Mouse (Mus musculus): ENCODE results near the gene Tac2. TPM values are rescaled to one million over a fixed set of nuclear protein-coding genes. Genes with fewer than 3 reads are reported as not detected.

Gene Tac2
- total and polyA plus RNA-seq, 2 experiments from 2014 or later, result 0.27 to 4.5 TPM

DNA sequence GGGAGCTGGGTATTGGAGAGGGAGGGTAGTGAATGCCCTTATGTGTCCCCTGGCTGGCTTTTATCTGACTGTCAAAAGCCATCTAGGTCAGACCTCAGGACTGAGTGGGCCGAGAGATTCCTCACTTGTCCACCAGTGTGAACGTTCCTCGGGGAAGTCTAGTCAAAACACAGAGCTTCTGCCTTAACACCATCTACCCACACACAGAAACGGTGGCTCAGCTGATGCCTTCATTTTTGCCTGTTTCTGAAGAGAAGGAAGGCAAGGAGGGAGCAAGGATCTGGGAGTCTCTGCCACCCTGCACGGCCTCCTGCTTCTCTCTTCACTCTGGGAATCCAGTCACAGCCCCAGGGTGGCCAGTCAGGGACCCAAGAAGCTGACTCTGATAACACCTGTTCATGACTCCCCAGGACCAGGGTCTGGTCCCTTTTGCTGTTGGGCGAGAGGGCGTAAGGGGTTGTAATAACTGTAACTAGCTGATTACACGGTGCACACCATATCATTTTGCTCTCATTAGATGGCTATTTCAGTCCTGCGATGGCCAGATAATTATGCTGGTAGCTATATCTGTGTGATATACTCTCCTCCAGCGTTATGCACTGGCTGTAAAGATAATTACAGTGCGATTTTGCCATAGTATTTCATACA is 6.1 kb downstream of the Tac2 start:
- 44% methylated on average over 11 of the region's 11 CpGs for WGBS
- DNase-seq (ENCODE audit: low spot score) (no peak), ATAC-seq (ENCODE audit: low FRiP score) (no peak)
- Histone ChIP-seq H3K4me3 (ENCODE audit: low read depth, low read length) (no peak overlapping the region), H3K4me1 (ENCODE audit: insufficient read depth, low read length) (no peaks in the 10 kb centered on the region), H3K9me3 (ENCODE audit: low read length) (no peaks in the 10 kb centered on the region), H3K27me3 (ENCODE audit: insufficient read depth, low read length) (peaks cover 8% of the 10 kb centered on the region; the same call in 1 of the 2 replicates), H3K4me2 (ENCODE audit: low read depth, low read length, poor library complexity, severe bottlenecking) (no peak overlapping the region), H3K9ac (replicated peaks; ENCODE audit: low read length, poor library complexity, severe bottlenecking) (no peak overlapping the region), H3K36me3 (ENCODE audit: insufficient read depth, low read length) (no peaks in the 10 kb centered on the region), H3K27ac (ENCODE audit: low read depth, low read length) (no peak overlapping the region)
- TF ChIP-seq CTCF (IDR thresholded peaks at IDR 0.05), result no peak

DNA sequence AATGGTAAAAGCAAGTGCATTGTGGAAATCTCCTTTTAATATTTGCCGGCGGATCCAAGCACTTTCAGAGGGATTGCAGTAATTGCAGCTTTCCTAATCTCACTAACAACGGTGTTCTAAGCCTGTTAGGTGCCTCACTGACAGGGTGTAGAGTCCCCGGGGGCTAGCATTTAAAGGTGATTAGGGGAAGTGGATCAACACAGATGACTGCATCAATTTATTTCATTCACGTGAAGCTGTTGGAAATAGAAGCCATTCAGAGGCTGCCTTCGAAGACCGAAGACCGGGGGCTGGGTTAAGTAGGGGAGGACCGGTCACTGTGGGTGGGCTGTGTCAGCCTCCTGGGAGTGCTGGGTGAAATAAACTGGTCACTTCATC is 6.6 kb downstream of the Tac2 start:
- no peak overlapping the region for H3K9ac ChIP-seq (replicated peaks; ENCODE audit: low read length, poor library complexity, severe bottlenecking)
- H3K4me3 ChIP-seq (ENCODE audit: low read depth, low read length), result no peak overlapping the region
- ATAC-seq (ENCODE audit: low FRiP score) (no peak), DNase-seq (ENCODE audit: low spot score) (peak; percentile 31)
- no peak overlapping the region for H3K4me2 ChIP-seq (ENCODE audit: low read depth, low read length, poor library complexity, severe bottlenecking)
- H3K27ac ChIP-seq (ENCODE audit: low read depth, low read length), result no peak overlapping the region
- H3K4me1 ChIP-seq (ENCODE audit: insufficient read depth, low read length), result no peaks in the 10 kb centered on the region
- 11% methylated on average over 9 of the region's 9 CpGs for WGBS
- no peaks in the 10 kb centered on the region for H3K9me3 ChIP-seq (ENCODE audit: low read length)
- H3K27me3 ChIP-seq (ENCODE audit: insufficient read depth, low read length), result peaks cover 4% of the 10 kb centered on the region; the same call in 1 of the 2 replicates
- H3K36me3 ChIP-seq (ENCODE audit: insufficient read depth, low read length), result no peaks in the 10 kb centered on the region
- TF ChIP-seq CTCF (IDR thresholded peaks at IDR 0.05), result no peak

DNA sequence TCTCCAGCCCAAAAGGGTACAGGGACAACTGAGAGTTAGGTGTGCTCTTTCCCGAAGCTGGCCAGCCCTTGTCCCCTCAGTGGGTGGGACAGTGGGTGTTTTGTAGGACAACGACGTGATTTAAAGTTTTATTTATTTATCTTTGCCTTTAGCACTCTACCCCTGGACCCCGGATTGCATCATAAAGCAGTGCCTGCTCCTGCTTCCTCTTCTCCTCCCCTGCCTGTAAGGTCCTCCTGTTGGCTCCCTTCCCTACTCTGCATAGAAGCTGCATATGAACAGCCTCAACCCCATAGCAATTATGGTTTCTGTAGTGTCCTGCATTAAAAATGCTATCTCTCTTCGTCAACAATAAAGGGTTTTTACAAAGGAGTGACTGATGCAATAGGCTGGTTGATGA is 7.1 kb downstream of the Tac2 start:
- peaks cover 4% of the 10 kb centered on the region; the same call in 1 of the 2 replicates for H3K27me3 ChIP-seq (ENCODE audit: insufficient read depth, low read length)
- H3K9me3 ChIP-seq (ENCODE audit: low read length), result no peaks in the 10 kb centered on the region
- no peak overlapping the region for H3K4me3 ChIP-seq (ENCODE audit: low read depth, low read length)
- 43% methylated on average over 5 of the region's 5 CpGs for WGBS
- H3K4me2 ChIP-seq (ENCODE audit: low read depth, low read length, poor library complexity, severe bottlenecking), result no peak overlapping the region
- no peaks in the 10 kb centered on the region for H3K36me3 ChIP-seq (ENCODE audit: insufficient read depth, low read length)
- no peak overlapping the region for H3K27ac ChIP-seq (ENCODE audit: low read depth, low read length)
- no peak overlapping the region for H3K9ac ChIP-seq (replicated peaks; ENCODE audit: low read length, poor library complexity, severe bottlenecking)
- ATAC-seq (ENCODE audit: low FRiP score) (no peak), DNase-seq (ENCODE audit: low spot score) (no peak)
- TF ChIP-seq CTCF (IDR thresholded peaks at IDR 0.05), result no peak
- no peaks in the 10 kb centered on the region for H3K4me1 ChIP-seq (ENCODE audit: insufficient read depth, low read length)

GRCm38 (mm10) chr10:127734434-127734833 is 10.2 kb downstream of the Tac2 start:
- DNase-seq (ENCODE audit: low spot score) (peak; percentile 76), ATAC-seq (ENCODE audit: low FRiP score) (no peak)
- Histone ChIP-seq H3K9ac (replicated peaks; ENCODE audit: low read length, poor library complexity, severe bottlenecking) (no peak overlapping the region), H3K4me3 (ENCODE audit: low read depth, low read length) (no peak overlapping the region), H3K27ac (ENCODE audit: low read depth, low read length) (no peak overlapping the region), H3K4me1 (ENCODE audit: insufficient read depth, low read length) (no peaks in the 10 kb centered on the region), H3K36me3 (ENCODE audit: insufficient read depth, low read length) (no peaks in the 10 kb centered on the region), H3K9me3 (ENCODE audit: low read length) (no peaks in the 10 kb centered on the region), H3K4me2 (ENCODE audit: low read depth, low read length, poor library complexity, severe bottlenecking) (no peak overlapping the region), H3K27me3 (ENCODE audit: insufficient read depth, low read length) (no peaks in the 10 kb centered on the region)
- TF ChIP-seq CTCF (IDR thresholded peaks at IDR 0.05), result peak; percentile 82
- 49% methylated on average over 5 of the region's 5 CpGs for WGBS

DNA sequence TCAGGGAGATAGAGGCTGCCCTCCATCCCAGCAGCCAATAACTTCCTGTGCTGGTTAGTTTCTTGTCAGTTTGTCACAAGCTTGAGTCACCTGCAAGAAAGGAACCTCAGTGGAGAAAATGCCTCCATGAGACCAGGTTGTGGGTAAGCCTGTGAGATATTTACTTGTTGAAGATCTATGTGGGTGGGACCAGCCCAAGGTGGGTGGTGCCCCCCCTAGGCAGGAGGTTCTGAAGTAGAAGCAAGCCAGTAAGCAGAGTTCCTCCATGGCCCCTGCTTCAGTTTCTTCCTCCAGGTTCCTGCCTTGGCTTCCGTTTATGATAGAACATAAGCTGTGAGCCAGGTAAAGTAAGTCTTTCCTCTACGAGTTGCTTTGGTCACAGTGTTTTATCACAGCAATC is 12.0 kb downstream of the Tac2 start:
- Histone ChIP-seq H3K4me2 (ENCODE audit: low read depth, low read length, poor library complexity, severe bottlenecking) (no peak overlapping the region), H3K27me3 (ENCODE audit: insufficient read depth, low read length) (no peaks in the 10 kb centered on the region), H3K9ac (replicated peaks; ENCODE audit: low read length, poor library complexity, severe bottlenecking) (no peak overlapping the region), H3K4me3 (ENCODE audit: low read depth, low read length) (no peak overlapping the region), H3K9me3 (ENCODE audit: low read length) (no peaks in the 10 kb centered on the region), H3K4me1 (ENCODE audit: insufficient read depth, low read length) (no peaks in the 10 kb centered on the region; the same call in 1 of the 2 replicates), H3K27ac (ENCODE audit: low read depth, low read length) (no peak overlapping the region), H3K36me3 (ENCODE audit: insufficient read depth, low read length) (peaks cover under 1% of the 10 kb centered on the region; the same call in 1 of the 2 replicates)
- TF ChIP-seq CTCF (IDR thresholded peaks at IDR 0.05), result no peak
- no peak for ATAC-seq (ENCODE audit: low FRiP score)
- no peak for DNase-seq (ENCODE audit: low spot score)
- 88% methylated on average over 2 of the region's 2 CpGs for WGBS

GRCm38 (mm10) chr10:127736916-127737315 is 12.6 kb downstream of the Tac2 start:
- TF ChIP-seq CTCF (IDR thresholded peaks at IDR 0.05), result no peak
- no peak overlapping the region for H3K9ac ChIP-seq (replicated peaks; ENCODE audit: low read length, poor library complexity, severe bottlenecking)
- ATAC-seq (ENCODE audit: low FRiP score) (no peak), DNase-seq (ENCODE audit: low spot score) (no peak)
- no peaks in the 10 kb centered on the region; the same call in 1 of the 2 replicates for H3K4me1 ChIP-seq (ENCODE audit: insufficient read depth, low read length)
- H3K27me3 ChIP-seq (ENCODE audit: insufficient read depth, low read length), result no peaks in the 10 kb centered on the region
- H3K4me2 ChIP-seq (ENCODE audit: low read depth, low read length, poor library complexity, severe bottlenecking), result no peak overlapping the region
- peaks cover 7% of the 10 kb centered on the region for H3K36me3 ChIP-seq (ENCODE audit: insufficient read depth, low read length)
- 82% methylated on average over 4 of the region's 4 CpGs for WGBS
- H3K27ac ChIP-seq (ENCODE audit: low read depth, low read length), result no peak overlapping the region
- no peak overlapping the region for H3K4me3 ChIP-seq (ENCODE audit: low read depth, low read length)
- no peaks in the 10 kb centered on the region for H3K9me3 ChIP-seq (ENCODE audit: low read length)

Measured in midbrain, postnatal 0 days (tissue).